Mouse (Mus musculus): ENCODE data around the gene Stim1.
"Not testable (repeated sequence)": the region's sequence is repeated elsewhere in the genome, so short reads cannot be mapped to it uniquely, and the experiment has no call there.

Stim1 gene

GRCm38 (mm10) chr7:102370526-102370925, 102.9 kb downstream of the Stim1 start:
- DNase-seq = no peak

- DNase-seq = no peak
These were observed 105.9 kb downstream of the Stim1 start for GRCm38 (mm10) chr7:102373382-102374072.

DNA sequence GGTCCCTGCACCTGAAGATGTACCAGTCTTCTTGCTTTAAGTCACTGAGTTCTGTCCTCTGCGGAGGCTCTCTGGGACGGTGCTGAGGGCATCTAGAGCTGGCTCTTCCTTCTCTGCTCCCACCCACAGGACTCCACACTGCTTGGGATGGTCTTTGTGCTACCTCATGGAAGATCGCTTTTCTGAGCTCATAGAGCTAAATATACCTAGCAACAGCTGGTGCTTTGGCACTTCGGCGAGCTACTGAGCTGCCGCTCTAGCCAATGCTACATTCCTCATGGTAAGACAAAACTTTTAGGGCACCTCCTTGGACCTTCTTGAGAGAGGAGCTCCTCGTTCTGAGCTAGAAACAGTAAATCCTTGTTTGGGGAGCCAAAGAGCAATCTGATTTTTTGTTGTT, 115.6 kb downstream of the Stim1 start:
- DNase-seq = no peak

- DNase-seq = no peak
These were observed 118.4 kb downstream of the Stim1 start for GRCm38 (mm10) chr7:102385973-102386372.

DNA sequence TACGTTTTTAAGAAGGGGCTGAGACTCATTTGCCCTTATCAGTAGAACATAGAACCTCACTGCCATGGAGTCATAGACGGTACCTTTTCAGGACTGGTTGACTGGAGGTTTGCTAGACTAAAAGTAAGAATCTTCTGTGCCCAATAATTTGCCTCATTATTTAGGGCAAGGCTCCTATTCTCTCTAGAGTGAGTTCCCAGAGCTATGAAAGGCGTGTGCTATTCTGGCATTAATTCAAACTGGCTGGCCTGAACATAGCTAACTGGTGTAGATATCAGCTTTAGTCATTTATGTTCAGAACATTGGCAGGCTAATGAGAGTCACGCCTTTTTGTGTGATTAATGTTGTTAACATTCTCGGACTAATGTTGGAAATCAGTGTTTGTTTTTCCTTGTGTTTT, 121.5 kb downstream of the Stim1 start:
- no peak for DNase-seq

- DNase-seq = no peak
These were observed 126.3 kb downstream of the Stim1 start for GRCm38 (mm10) chr7:102393898-102394297.

DNA sequence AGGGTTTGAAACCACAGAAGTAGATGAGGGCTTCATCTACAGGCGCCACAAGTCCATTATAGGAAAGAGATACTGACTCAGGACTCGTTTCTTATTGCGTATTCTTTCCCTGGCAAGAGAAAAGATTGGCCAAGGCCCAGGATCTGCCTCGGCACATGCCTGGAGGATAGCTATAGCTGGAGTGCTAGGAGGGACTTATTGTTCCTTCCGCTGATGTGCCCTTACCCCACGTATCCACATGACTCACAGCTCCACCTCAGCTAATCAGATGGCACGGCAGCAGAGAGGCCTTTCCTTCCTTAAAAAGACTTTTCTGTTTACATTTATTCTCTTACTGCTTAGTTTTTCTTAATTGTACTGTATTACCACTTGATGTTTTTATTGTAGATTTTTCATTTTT, 128.3 kb downstream of the Stim1 start:
- DNase-seq = no peak

- no peak for DNase-seq
These were observed 128.7 kb downstream of the Stim1 start for GRCm38 (mm10) chr7:102396331-102396730.

- no peak for DNase-seq
These were observed 131.7 kb downstream of the Stim1 start for GRCm38 (mm10) chr7:102399180-102399731.

DNA sequence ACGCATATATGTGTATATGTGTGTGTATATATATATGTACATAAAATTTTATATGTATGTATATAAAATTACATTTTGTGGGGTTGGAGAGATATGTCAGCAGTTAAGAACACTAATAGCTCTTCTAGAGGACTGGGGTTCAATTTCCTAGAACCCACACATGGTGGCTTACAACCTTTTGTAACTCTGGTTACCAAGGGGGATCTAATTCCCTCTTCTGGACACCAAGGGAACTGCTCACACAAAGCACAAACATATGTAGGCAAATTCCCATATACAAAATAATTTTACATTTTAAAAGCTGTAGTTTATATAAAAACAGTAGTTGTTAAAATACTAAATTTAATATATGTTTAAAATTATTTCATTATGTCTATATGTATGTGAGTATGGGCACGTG, 136.5 kb downstream of the Stim1 start:
- no peak for DNase-seq

DNA sequence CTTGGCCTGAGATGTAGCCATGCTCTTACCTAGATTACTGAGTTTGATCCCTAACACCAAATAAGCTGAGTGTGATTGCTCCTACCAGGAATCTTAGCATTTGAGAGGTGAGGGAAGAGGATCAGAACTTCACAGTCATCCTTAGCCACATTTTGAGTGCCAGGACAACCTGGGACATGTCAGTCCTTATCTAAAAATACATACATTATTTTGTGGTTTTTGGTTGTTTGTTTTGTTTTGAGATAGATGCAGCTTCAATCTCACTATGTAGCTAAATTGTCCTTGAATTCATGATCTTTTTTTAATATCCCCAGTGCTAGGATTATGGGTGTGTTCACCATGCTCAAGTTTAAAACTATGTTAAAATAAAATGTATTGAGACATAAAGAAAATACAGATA, 139.8 kb downstream of the Stim1 start:
- DNase-seq = no peak

DNA sequence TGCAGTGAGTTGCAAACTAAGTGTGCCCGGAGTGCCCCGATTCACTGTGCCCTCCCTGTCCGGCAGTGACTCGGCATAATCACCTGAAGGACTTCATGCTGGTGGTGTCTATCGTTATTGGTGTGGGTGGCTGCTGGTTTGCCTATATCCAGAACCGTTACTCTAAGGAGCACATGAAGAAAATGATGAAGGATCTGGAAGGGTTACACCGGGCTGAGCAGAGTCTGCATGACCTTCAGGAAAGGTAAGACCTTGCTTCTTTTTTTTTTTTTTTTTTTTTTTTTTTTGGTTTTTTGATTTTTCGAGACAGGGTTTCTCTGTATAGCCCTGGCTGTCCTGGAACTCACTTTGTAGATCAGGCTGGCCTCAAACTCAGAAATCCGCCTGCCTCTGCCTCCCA, 147.7 kb downstream of the Stim1 start:
- not testable (repeated sequence) for DNase-seq

DNA sequence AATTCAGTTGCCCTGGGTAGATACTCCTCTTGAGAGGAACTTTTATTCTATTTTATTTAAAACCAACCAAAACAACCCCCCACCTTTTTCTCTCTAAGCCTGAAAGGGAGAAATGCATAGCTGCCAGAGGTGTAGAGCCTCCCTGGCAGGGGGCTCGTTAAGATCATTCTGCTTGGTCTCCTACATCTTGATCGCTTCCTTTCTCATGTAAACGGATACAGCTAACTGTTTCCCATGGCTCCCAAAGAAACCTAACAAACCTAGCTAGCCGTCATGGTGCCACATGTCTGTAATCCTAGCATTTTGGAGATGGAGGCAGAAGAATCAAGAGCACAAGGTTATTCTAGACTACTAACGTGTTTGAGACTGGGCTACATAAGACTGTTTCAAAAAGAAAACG, 148.2 kb downstream of the Stim1 start:
- DNase-seq = no peak

DNA sequence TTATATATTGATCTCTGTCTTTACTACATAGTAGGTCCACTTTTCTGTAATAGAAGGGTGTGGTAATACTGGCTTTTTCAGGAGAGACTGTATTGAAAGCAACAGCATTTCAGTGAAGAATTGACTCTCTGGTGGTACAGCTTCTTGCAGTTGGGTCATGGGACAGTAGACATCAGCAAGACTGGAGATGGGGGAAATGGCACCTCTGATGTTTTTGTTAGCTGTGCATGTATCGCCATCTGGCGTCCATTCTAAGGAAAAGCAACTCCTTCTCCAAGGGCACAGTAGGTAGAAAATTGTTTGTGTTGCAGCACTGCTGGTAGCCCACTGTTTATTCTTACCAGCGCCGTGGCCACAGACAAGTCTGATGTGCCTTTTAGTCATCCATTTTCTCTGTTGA, 149.8 kb downstream of the Stim1 start:
- DNase-seq = peak; percentile 53

- DNase-seq = no peak
These were observed 154.4 kb downstream of the Stim1 start for GRCm38 (mm10) chr7:102422036-102422435.

- no peak for DNase-seq
These were observed 158.5 kb downstream of the Stim1 start for GRCm38 (mm10) chr7:102425933-102426685.

- DNase-seq = no peak
These were observed 166.7 kb downstream of the Stim1 start for GRCm38 (mm10) chr7:102434344-102434743.

- no peak for DNase-seq
These were observed 173.4 kb downstream of the Stim1 start for GRCm38 (mm10) chr7:102440822-102441656.

DNA sequence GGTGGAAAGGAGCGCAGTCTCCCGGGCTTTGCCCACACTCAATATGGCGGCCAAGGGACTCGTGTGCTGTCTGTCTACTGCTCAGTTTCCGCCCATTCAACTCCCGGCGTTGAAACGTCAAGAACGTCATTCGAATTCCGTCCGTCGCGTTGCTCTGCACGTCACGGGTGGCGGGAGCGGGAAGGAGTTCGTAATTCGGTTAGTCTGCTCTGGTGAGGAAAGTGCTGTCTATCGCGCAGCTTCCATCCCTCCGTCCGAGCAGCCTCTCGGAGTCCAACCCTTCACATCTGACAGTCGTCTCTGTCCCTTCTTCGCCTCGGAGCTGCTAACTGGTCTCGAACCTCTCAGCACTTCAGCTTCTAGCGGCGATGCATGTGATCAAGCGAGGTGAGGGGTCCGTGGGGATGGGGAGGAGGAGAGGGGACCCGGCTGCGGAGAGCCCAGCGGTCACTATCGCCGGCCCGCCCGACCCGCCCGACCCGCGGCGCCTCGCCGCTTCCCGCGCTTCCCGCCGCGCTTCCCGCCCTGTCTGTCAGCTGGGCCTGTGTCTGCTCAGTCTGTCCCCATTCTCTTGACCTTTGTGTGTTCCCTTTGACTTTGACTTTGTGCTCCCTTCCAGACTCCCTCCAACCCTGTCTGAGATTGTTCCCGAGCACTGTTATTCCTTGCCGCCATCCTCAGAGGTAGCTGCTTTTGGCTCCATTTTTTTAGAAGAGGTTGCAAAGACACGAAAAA, 174.2 kb downstream of the Stim1 start, which contains the start of gene Rrm1:
Gene Rrm1, plus strand, starts transcription at position 39 of the 735 bp plus-strand sequence.
- DNase-seq = peak; percentile 92

DNA sequence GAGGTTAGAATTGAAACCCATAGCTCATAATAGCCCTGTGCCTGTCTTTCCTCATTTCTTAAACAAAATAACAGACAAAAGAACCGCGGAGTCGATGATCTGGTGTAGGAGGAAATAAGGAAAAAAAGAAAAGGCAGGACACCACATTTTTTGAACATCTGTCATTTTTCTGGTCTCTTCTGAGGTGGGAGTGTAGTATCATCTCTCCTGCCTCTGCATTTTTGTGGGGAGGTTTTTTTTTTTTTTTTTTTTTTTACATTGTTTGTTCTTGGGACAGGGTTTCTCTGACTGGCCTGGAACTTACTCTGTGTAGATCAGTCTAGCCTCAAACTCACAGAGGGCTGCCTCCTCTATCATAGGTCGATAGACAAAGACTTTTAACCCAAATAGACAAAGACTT, 174.8 kb downstream of the Stim1 start:
- DNase-seq = no peak

GRCm38 (mm10) chr7:102444301-102444700, 176.7 kb downstream of the Stim1 start:
- DNase-seq = no peak

DNA sequence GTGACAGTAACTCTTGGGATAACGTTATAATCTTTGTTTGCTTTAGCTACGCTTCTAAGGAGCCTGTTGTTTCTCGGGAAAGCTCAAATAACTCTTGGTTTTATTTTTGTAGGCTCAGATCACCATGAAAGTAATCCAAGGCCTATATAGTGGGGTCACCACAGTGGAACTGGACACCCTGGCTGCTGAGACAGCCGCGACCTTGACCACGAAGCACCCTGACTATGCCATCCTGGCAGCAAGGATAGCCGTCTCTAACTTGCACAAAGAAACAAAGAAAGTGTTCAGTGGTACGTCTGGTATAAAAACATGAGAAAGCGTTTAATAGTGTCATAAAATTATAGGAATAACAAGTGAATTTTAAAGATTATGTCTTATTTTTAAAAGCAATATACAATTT, 178.8 kb downstream of the Stim1 start:
- DNase-seq = no peak
